Mouse (Mus musculus) MEL (cell line): ENCODE measurements around the gene Ncoa3. TPM values are rescaled to one million over a fixed set of nuclear protein-coding genes. Genes with fewer than 3 reads are reported as not detected.

ENCODE experiments used
- DNase-seq: peaks from one replicate; pipeline ENCODE4 v3.0.0; 2011; ENCODE audit warnings: low read depth, low spot score
- H3K27ac ChIP-seq: 2 replicates; pipeline ENCODE4 v1.5.1; 2012; ENCODE audit warnings: low read depth, mild to moderate bottlenecking, control low read depth, low read length, moderate library complexity; ENCODE audit not compliant: control insufficient read depth
- H3K27me3 ChIP-seq, 2 experiments: fragments of 150-350 bp in 1 of 2; sonication (generic) in 1 of 2; 2 replicates each; pipeline ENCODE4 v1.6.1; 2012; ENCODE audit warnings: low read length in 2 of 2, mild to moderate bottlenecking in 2 of 2, improper control_type of control experiment in 1 of 2, moderate library complexity in 1 of 2; ENCODE audit not compliant: insufficient read depth in 2 of 2, control insufficient read depth in 1 of 2
- H3K36me3 ChIP-seq, 2 experiments: 2 replicates each; pipeline ENCODE4 v1.6.1; 2012 to 2014; ENCODE audit warnings: low read length in 2 of 2, improper control_type of control experiment in 1 of 2, inconsistent platforms in 1 of 2, mild to moderate bottlenecking in 1 of 2; ENCODE audit not compliant: insufficient read depth in 2 of 2, control insufficient read depth in 1 of 2
- H3K4me1 ChIP-seq, 2 experiments: fragments of 150-350 bp in 1 of 2; sonication (generic) in 1 of 2; 2 replicates each; pipeline ENCODE4 v1.6.1; 2012; ENCODE audit warnings: low read length in 2 of 2, improper control_type of control experiment in 1 of 2, mild to moderate bottlenecking in 1 of 2; ENCODE audit not compliant: insufficient read depth in 2 of 2, control insufficient read depth in 1 of 2
- H3K4me3 ChIP-seq, 2 experiments: fragments of 150-350 bp in 1 of 2; sonication (generic) in 1 of 2; 2 replicates each; pipeline ENCODE4 v1.5.1; 2012; ENCODE audit warnings: low read depth in 2 of 2, low read length in 2 of 2, mild to moderate bottlenecking in 2 of 2, moderate library complexity in 2 of 2, control low read depth in 1 of 2, improper control_type of control experiment in 1 of 2; ENCODE audit not compliant: control insufficient read depth in 1 of 2, insufficient read depth in 1 of 2
- H3K79me2 ChIP-seq: 2 replicates; pipeline ENCODE4 v1.6.1; 2012; ENCODE audit warnings: mild to moderate bottlenecking, low read length, moderate library complexity; ENCODE audit not compliant: control insufficient read depth, poor library complexity, insufficient read depth
- H3K9ac ChIP-seq: 2 replicates; pipeline ENCODE4 v1.6.1; 2012; ENCODE audit warnings: low read depth, mild to moderate bottlenecking, control low read depth, low read length, moderate library complexity; ENCODE audit not compliant: control insufficient read depth, poor library complexity, severe bottlenecking
- H3K9me3 ChIP-seq: fragments of 150-350 bp; sonication (generic); replicated peaks from 2 replicates; pipeline ENCODE4 v1.6.1; 2012; ENCODE audit warnings: mild to moderate bottlenecking, low read length, improper control_type of control experiment, moderate library complexity; ENCODE audit not compliant: insufficient read depth
- BHLHE40 ChIP-seq: IDR thresholded peaks from 2 replicates; pipeline ENCODE4 v1.6.1; 2012; ENCODE audit warnings: low read depth, mild to moderate bottlenecking, inconsistent platforms, low read length, improper control_type of control experiment, borderline replicate concordance
- CHD2 ChIP-seq: IDR thresholded peaks from 2 replicates; pipeline ENCODE4 v1.6.1; 2011; ENCODE audit warnings: low read length, improper control_type of control experiment
- CTCF ChIP-seq, 3 experiments: IDR thresholded peaks in 2 of 3; conservative IDR thresholded peaks in 1 of 3; 2 replicates each; pipeline ENCODE4 v1.5.1; 2011 to 2012; ENCODE audit warnings: low read length in 3 of 3, low read depth in 2 of 3, mild to moderate bottlenecking in 2 of 3, improper control_type of control experiment in 1 of 3, inconsistent platforms in 1 of 3, mixed read lengths in 1 of 3, moderate library complexity in 1 of 3; ENCODE audit not compliant: control insufficient read depth in 1 of 3, insufficient read depth in 1 of 3, poor library complexity in 1 of 3, severe bottlenecking in 1 of 3
- ETS1 ChIP-seq: IDR thresholded peaks from 2 replicates; pipeline ENCODE4 v1.6.1; 2012; ENCODE audit warnings: low read depth, mild to moderate bottlenecking, inconsistent platforms, low read length, improper control_type of control experiment, moderate library complexity
- GABPA ChIP-seq: IDR thresholded peaks from 2 replicates; pipeline ENCODE4 v1.6.1; 2012; ENCODE audit warnings: low read depth, mild to moderate bottlenecking, inconsistent platforms, low read length, improper control_type of control experiment, moderate library complexity
- JUND ChIP-seq: IDR thresholded peaks from 2 replicates; pipeline ENCODE4 v1.6.1; 2011; ENCODE audit warnings: low read depth, mild to moderate bottlenecking, improper control_type of control experiment, low read length
- KAT2A ChIP-seq: conservative IDR thresholded peaks from 2 replicates; pipeline ENCODE4 v1.6.1; 2012; ENCODE audit warnings: low read depth, low read length, improper control_type of control experiment, inconsistent platforms
- MYB ChIP-seq: IDR thresholded peaks from 2 replicates; pipeline ENCODE4 v1.6.1; 2011; ENCODE audit warnings: mild to moderate bottlenecking, low read depth, low read length, improper control_type of control experiment
- MYC ChIP-seq: IDR thresholded peaks from 2 replicates; pipeline ENCODE4 v1.6.1; 2011; ENCODE audit warnings: low read depth, mild to moderate bottlenecking, low read length, improper control_type of control experiment, moderate library complexity
- NELFE ChIP-seq: IDR thresholded peaks from 2 replicates; pipeline ENCODE4 v1.6.1; 2011; ENCODE audit warnings: low read depth, low read length, improper control_type of control experiment
- SIN3A ChIP-seq: IDR thresholded peaks from 2 replicates; pipeline ENCODE4 v1.6.1; 2012; ENCODE audit warnings: low read length, improper control_type of control experiment, inconsistent platforms
- TAL1 ChIP-seq: IDR thresholded peaks from 2 replicates; pipeline ENCODE4 v1.6.1; 2012; ENCODE audit warnings: mild to moderate bottlenecking, inconsistent platforms, low read length, moderate library complexity, mixed read lengths
- TBP ChIP-seq: IDR thresholded peaks from 2 replicates; pipeline ENCODE4 v1.8.0; 2011; ENCODE audit warnings: low read depth, low read length, improper control_type of control experiment
- UBTF ChIP-seq: IDR thresholded peaks from 2 replicates; pipeline ENCODE4 v1.6.1; 2012; ENCODE audit warnings: low read depth, mild to moderate bottlenecking, inconsistent platforms, low read length, improper control_type of control experiment, moderate library complexity, borderline replicate concordance; ENCODE audit not compliant: insufficient read depth
- USF2 ChIP-seq, 2 experiments: IDR thresholded peaks; 2 replicates each; pipeline ENCODE4 v1.6.1; 2011 to 2012; ENCODE audit warnings: improper control_type of control experiment in 2 of 2, low read length in 2 of 2, borderline replicate concordance in 1 of 2, inconsistent platforms in 1 of 2, low read depth in 1 of 2, mild to moderate bottlenecking in 1 of 2; ENCODE audit not compliant: insufficient read depth in 1 of 2
- ZC3H11A ChIP-seq: IDR thresholded peaks from 2 replicates; pipeline ENCODE4 v1.6.1; 2012; ENCODE audit warnings: low read depth, mild to moderate bottlenecking, inconsistent platforms, low read length, improper control_type of control experiment
- ZNF384 ChIP-seq: IDR thresholded peaks from 2 replicates; pipeline ENCODE4 v1.6.1; 2012; ENCODE audit warnings: low read depth, mild to moderate bottlenecking, inconsistent platforms, low read length, improper control_type of control experiment
- polyA plus RNA-seq, 2 experiments: library from polyadenylated mRNA; stranded (reverse) in 1 of 2; unstranded in 1 of 2; fragments of >175 nt in 1 of 2; fragments of >200 nt in 1 of 2; gene quantifications; 2 replicates each; pipeline versions ENCODE4 v1.2.1 to v1.2.4; 2012; ENCODE audit warnings: low replicate concordance in 2 of 2, low read depth in 1 of 2; ENCODE audit not compliant: insufficient read length in 2 of 2, insufficient read depth in 1 of 2, missing spikeins in 1 of 2
- total RNA-seq: library from RNA; depleted of rRNA; stranded (reverse); fragments of 300-350 nt; gene quantifications from 2 replicates; pipeline ENCODE4 v1.2.3, GENCODE M21; 2012

Gene Ncoa3
- total and polyA plus RNA-seq, 3 experiments: 5.7 to 19.8 (median 10.3) TPM

DNA sequence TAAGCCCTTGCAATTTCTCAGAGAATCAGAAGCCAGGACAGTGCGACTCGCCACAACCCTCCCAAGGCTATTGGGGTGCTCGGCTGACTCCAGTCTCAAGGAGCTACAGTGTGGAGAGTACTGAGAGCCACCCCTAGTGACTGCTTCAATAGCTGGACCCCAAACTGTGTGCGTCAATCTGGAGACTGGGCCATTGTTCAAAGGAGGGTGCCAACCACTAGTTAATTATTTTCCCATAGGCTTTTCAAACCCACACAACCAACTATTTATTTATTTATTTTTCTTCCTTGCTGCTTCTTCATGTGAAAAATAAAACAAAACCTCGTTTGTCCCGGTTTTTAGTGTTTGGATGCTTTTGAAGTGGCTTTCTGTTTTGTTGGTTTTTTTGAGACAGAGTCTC, 33.9 kb upstream of the Ncoa3 start:
- no peak overlapping the region for H3K4me3 ChIP-seq
- TF ChIP-seq ZNF384 (no peak), MYC (no peak), TAL1 (no peak), BHLHE40 (no peak), CTCF (IDR thresholded peaks at IDR 0.05 in 2 of 3, conservative IDR thresholded peaks at IDR 0.05 in 1 of 3; ENCODE audit: control insufficient read depth in 1 of 3, insufficient read depth in 1 of 3, low read depth in 2 of 3, low read length in 3 of 3, poor library complexity in 1 of 3, severe bottlenecking in 1 of 3) (no peak), TBP (no peak), NELFE (no peak)
- TF ChIP-seq, all 39 proteins: peak for 0
- H3K79me2 ChIP-seq: no peaks in the 10 kb centered on the region; the same call in 1 of the 2 replicates
- peaks cover 0 to 21% of the 10 kb centered on the region in 2 experiments; a peak in 2 of 4 replicates for H3K36me3 ChIP-seq
- no peaks in the 10 kb centered on the region for H3K9me3 ChIP-seq
- no peak for DNase-seq
- H3K27me3 ChIP-seq: no peaks in the 10 kb centered on the region
- peaks cover 7 to 25% of the 10 kb centered on the region in 2 experiments for H3K4me1 ChIP-seq
- H3K9ac ChIP-seq: no peak overlapping the region
- no peak overlapping the region for H3K27ac ChIP-seq

DNA sequence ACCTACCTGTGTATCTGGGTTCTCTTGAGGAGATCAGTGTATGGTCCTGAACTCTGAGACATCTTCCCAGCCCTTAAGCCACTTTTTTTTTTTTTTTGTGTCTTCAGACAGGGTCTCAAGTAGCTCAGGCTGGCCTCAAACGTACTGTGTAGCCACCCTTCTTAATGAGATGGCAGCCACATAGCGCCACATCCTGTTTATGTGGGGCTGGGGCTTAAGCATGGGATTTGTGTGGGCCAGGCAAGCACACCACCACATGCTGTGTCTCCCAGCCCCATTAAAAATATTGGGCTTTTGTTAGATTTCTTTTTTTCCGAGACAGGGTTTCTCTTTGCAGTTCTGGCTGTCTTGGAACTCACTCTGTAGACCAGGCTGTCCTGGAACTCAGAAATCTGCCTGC, 31.7 kb upstream of the Ncoa3 start:
- Histone ChIP-seq H3K27me3 (no peaks in the 10 kb centered on the region), H3K4me1 (peaks cover 2 to 12% of the 10 kb centered on the region in 2 experiments; a peak in 3 of 4 replicates), H3K9ac (no peak overlapping the region), H3K36me3 (peaks cover 0 to 8% of the 10 kb centered on the region in 2 experiments; a peak in 2 of 4 replicates)
- TF ChIP-seq GABPA (no peak), ETS1 (no peak), ZC3H11A (no peak), USF2 (IDR thresholded peaks at IDR 0.05; ENCODE audit: borderline replicate concordance in 1 of 2, insufficient read depth in 1 of 2, low read depth in 1 of 2, low read length in 2 of 2) (no peak), KAT2A (no peak), CHD2 (no peak), JUND (no peak), BHLHE40 (no peak), MYB (no peak), UBTF (no peak), SIN3A (no peak)
- TF ChIP-seq, all 39 proteins: peak for 0
- no peak overlapping the region for H3K4me3 ChIP-seq
- no peak overlapping the region for H3K27ac ChIP-seq
- DNase-seq: no peak
- no peaks in the 10 kb centered on the region for H3K9me3 ChIP-seq
- no peaks in the 10 kb centered on the region; the same call in 1 of the 2 replicates for H3K79me2 ChIP-seq
